Mouse (Mus musculus): ENCODE measurements around the gene Gm14085.

- TF ChIP-seq POLR2A (IDR thresholded peaks at IDR 0.05; ENCODE audit: insufficient read depth, low read depth, low read length) (no peak), CTCF (IDR thresholded peaks at IDR 0.05) (no peak), EP300 (IDR thresholded peaks at IDR 0.05; ENCODE audit: insufficient read depth, low read depth, low read length) (no peak)
Observed at GRCm38 (mm10) chr2:122466901-122467300, 17.8 kb upstream of the Gm14085 start.
